Mouse (Mus musculus) 416B (cell line): Measurements from ENCODE around the gene Comt.

Experiments
- DNase-seq: peaks from one replicate; pipeline ENCODE4 v3.0.0; 2011; ENCODE audit warnings: low read depth

Comt gene

GRCm38 (mm10) chr16:18411026-18411649, 15.5 kb downstream of the Comt start:
- DNase-seq = no peak

- no peak for DNase-seq
Measured at GRCm38 (mm10) chr16:18410418-18410817, 16.2 kb downstream of the Comt start.

- DNase-seq = no peak
Measured at GRCm38 (mm10) chr16:18409776-18410175, 16.9 kb downstream of the Comt start.

- DNase-seq = no peak
Measured at GRCm38 (mm10) chr16:18407912-18408311, 18.7 kb downstream of the Comt start.

GRCm38 (mm10) chr16:18406293-18406692, 20.4 kb downstream of the Comt start:
- peak; percentile 70 for DNase-seq

- no peak for DNase-seq
Measured at GRCm38 (mm10) chr16:18405876-18406275, 20.8 kb downstream of the Comt start.

- no peak for DNase-seq
Measured at GRCm38 (mm10) chr16:18405091-18405854, 21.4 kb downstream of the Comt start.

GRCm38 (mm10) chr16:18403285-18403684, 23.4 kb downstream of the Comt start:
- no peak for DNase-seq

GRCm38 (mm10) chr16:18400472-18401216, 26.0 kb downstream of the Comt start:
- DNase-seq = no peak

- no peak for DNase-seq
Measured at GRCm38 (mm10) chr16:18400028-18400427, 26.6 kb downstream of the Comt start.

GRCm38 (mm10) chr16:18396791-18397621, 29.6 kb downstream of the Comt start:
- no peak for DNase-seq

GRCm38 (mm10) chr16:18396201-18396600, 30.5 kb downstream of the Comt start:
- DNase-seq = no peak

- DNase-seq = no peak
Measured at GRCm38 (mm10) chr16:18395620-18396036, 31.0 kb downstream of the Comt start.

GRCm38 (mm10) chr16:18394777-18395619, 31.7 kb downstream of the Comt start:
- DNase-seq = no peak

GRCm38 (mm10) chr16:18394056-18394455, 32.6 kb downstream of the Comt start:
- no peak for DNase-seq

GRCm38 (mm10) chr16:18393595-18393994, 33.1 kb downstream of the Comt start:
- DNase-seq = no peak

GRCm38 (mm10) chr16:18392469-18393426, 33.9 kb downstream of the Comt start:
- peak; percentile 65 for DNase-seq

GRCm38 (mm10) chr16:18391728-18392127, 34.9 kb downstream of the Comt start:
- DNase-seq = no peak

- DNase-seq = no peak
Measured at GRCm38 (mm10) chr16:18391127-18391526, 35.5 kb downstream of the Comt start.

GRCm38 (mm10) chr16:18390399-18390798, 36.3 kb downstream of the Comt start:
- DNase-seq = no peak
